Mouse (Mus musculus) limb, embryonic 14.5 days (tissue): ENCODE data around the gene Mroh3. TPM values are rescaled to one million over a fixed set of nuclear protein-coding genes. Genes with fewer than 3 reads are reported as not detected.

Experiments
- ATAC-seq: fragments of 200-750 bp; cut with Nextera tagmentation; 2 replicates; pipeline ENCODE4 v1.8.0; 2017; ENCODE audit warnings: low read depth, moderate number of reproducible peaks, moderate TSS enrichment; ENCODE audit not compliant: low FRiP score
- DNase-seq: peaks from one replicate; pipeline ENCODE4 v3.0.0-alpha.2; 2015; ENCODE audit warnings: low spot score
- H3K27ac ChIP-seq: fragments of 300-500 bp; sonication (generic); replicated peaks from 2 replicates; pipeline ENCODE4 v1.5.1; 2014; ENCODE audit warnings: low read depth, mild to moderate bottlenecking, low read length, moderate library complexity, mixed read lengths
- H3K27me3 ChIP-seq: fragments of 300-500 bp; sonication (generic); 2 replicates; pipeline ENCODE4 v1.6.1; 2014; ENCODE audit warnings: low read length, mixed read lengths; ENCODE audit not compliant: control insufficient read depth, insufficient read depth
- H3K36me3 ChIP-seq: fragments of 300-500 bp; sonication (generic); 2 replicates; pipeline ENCODE4 v1.6.1; 2014; ENCODE audit warnings: mild to moderate bottlenecking, low read length, moderate library complexity, mixed read lengths; ENCODE audit not compliant: control insufficient read depth, insufficient read depth
- H3K4me1 ChIP-seq: fragments of 300-500 bp; sonication (generic); 2 replicates; pipeline ENCODE4 v1.6.1; 2014; ENCODE audit warnings: antibody characterized with exemption, low read length, mixed read lengths; ENCODE audit not compliant: control insufficient read depth, insufficient read depth
- H3K4me2 ChIP-seq: fragments of 300-500 bp; sonication (generic); replicated peaks from 2 replicates; pipeline ENCODE4 v1.6.1; 2014; ENCODE audit warnings: low read depth, mild to moderate bottlenecking, low read length, moderate library complexity; ENCODE audit not compliant: severe bottlenecking
- H3K4me3 ChIP-seq: fragments of 300-500 bp; sonication (generic); replicated peaks from 2 replicates; pipeline ENCODE4 v1.5.1; 2014; ENCODE audit warnings: low read length
- H3K9ac ChIP-seq: fragments of 300-500 bp; sonication (generic); 2 replicates; pipeline ENCODE4 v1.6.1; 2014; ENCODE audit warnings: mild to moderate bottlenecking, low read depth, low read length, moderate library complexity; ENCODE audit not compliant: severe bottlenecking
- H3K9me3 ChIP-seq: fragments of 300-500 bp; sonication (generic); 2 replicates; pipeline ENCODE4 v1.6.1; 2016; ENCODE audit warnings: low read length; ENCODE audit not compliant: control insufficient read depth
- POLR2A ChIP-seq: fragments of 200-500 bp; IDR thresholded peaks from 2 replicates; pipeline ENCODE4 v1.8.0; 2012; ENCODE audit warnings: inconsistent platforms, mild to moderate bottlenecking, moderate library complexity, borderline replicate concordance; ENCODE audit not compliant: insufficient read depth, insufficient read length; ENCODE audit errors: extremely low read depth
- WGBS: fragments of 180-500 bp; shearing (Covaris S2); extraction: QIAGEN DNeasy Blood & Tissue Kit; methylation state at CpG from one replicate; pipeline ENCODE4 v1.1.7; 2014; 5-methylcytosine and 5-hydroxymethylcytosine counted together
- polyA plus RNA-seq, 2 experiments: library from polyadenylated mRNA; depleted of rRNA in 1 of 2; stranded (reverse) in 1 of 2; unstranded in 1 of 2; fragments of >200 nt; fragmentation: Nextera tagmentation in 1 of 2; extraction: Ambion mirVana in 1 of 2; gene quantifications; 2 replicates each; pipeline versions ENCODE4 v1.2.1 to v1.2.3; 2012 to 2014

The Mroh3 gene
- polyA plus RNA-seq, 2 experiments, result 0.17 to 0.68 TPM

DNA sequence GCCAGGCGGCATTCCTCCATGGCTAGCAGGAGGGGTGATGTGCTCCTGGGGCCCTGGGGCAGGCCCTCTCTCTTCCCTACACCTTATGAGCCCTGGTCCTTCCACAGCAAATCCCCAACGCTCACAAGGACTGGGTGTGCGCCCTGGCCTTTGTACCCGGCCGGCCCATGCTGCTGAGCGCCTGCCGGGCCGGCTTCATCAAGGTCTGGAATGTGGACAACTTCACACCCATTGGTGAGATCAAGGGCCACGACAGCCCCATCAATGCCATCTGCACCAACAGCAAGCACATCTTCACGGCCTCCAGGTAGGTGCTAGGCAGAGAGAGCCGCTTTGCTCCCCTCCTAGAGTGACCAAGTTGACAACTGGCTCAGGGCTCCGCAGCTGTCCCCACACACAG, 39.9 kb downstream of the Mroh3 start:
- H3K4me2 ChIP-seq, result no peak overlapping the region
- H3K36me3 ChIP-seq, result peaks cover 37% of the 10 kb centered on the region
- H3K4me1 ChIP-seq, result peaks cover 7% of the 10 kb centered on the region
- ATAC-seq (no peak), DNase-seq (no peak)
- H3K27me3 ChIP-seq, result no peaks in the 10 kb centered on the region
- no peak overlapping the region for H3K9ac ChIP-seq
- no peak for TF ChIP-seq POLR2A
- no peak overlapping the region for H3K4me3 ChIP-seq
- no peaks in the 10 kb centered on the region for H3K9me3 ChIP-seq
- WGBS, result 62% methylated on average over 12 of the region's 12 CpGs
- no peak overlapping the region for H3K27ac ChIP-seq

DNA sequence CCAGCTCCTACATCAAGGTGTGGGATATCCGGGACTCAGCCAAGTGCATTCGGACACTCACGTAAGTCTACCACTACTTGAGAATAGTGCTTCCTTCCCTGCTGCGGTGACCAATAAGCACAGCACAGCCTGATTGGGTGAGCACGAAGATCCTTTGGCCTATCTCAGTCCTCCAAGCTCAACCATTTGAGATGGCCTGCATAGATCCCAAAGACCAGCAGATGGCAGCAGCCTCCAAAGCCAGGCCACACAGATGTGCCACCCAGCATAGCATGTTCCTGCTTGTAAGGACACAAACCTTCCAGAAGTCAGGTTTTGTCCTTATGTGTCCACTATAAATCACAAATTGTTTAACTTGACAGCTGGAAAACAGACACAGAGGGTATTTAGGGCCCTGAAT, 42.5 kb downstream of the Mroh3 start:
- no peak overlapping the region for H3K4me2 ChIP-seq
- H3K4me1 ChIP-seq, result peaks cover 7% of the 10 kb centered on the region
- ATAC-seq (peak; percentile 86), DNase-seq (peak; percentile 81)
- peaks cover 37% of the 10 kb centered on the region for H3K36me3 ChIP-seq
- H3K27me3 ChIP-seq, result no peaks in the 10 kb centered on the region
- H3K4me3 ChIP-seq, result no peak overlapping the region
- TF ChIP-seq POLR2A, result no peak
- H3K27ac ChIP-seq, result no peak overlapping the region
- no peak overlapping the region for H3K9ac ChIP-seq
- WGBS, result 9% methylated on average over 5 of the region's 5 CpGs
- H3K9me3 ChIP-seq, result no peaks in the 10 kb centered on the region

DNA sequence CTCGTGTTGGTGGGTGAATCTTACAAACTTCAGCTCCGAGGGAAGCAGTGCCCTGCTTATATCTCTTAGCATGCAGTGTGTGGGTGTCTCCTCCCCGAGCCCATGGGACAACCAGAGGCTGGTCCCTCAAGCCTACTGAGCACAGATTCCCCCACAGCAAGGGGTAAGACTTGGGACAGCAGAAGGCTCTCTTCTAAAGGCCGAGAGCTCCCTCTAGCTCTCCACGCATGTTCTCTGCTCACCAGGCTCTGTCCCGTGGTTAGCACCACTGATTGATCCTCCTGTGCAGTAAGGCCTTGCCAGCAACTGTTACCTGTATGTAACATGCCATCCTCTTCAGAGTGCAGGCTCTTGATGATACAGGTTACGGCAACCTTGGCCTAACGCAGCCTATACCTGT, 45.0 kb downstream of the Mroh3 start:
- no peak overlapping the region for H3K27ac ChIP-seq
- no peak overlapping the region for H3K9ac ChIP-seq
- ATAC-seq (no peak), DNase-seq (no peak)
- no peak overlapping the region for H3K4me3 ChIP-seq
- no peaks in the 10 kb centered on the region for H3K27me3 ChIP-seq
- no peak for TF ChIP-seq POLR2A
- H3K4me2 ChIP-seq, result no peak overlapping the region
- H3K36me3 ChIP-seq, result peaks cover 48% of the 10 kb centered on the region
- no peaks in the 10 kb centered on the region for H3K9me3 ChIP-seq
- no peaks in the 10 kb centered on the region for H3K4me1 ChIP-seq
- 75% methylated on average over 8 of the region's 8 CpGs for WGBS

DNA sequence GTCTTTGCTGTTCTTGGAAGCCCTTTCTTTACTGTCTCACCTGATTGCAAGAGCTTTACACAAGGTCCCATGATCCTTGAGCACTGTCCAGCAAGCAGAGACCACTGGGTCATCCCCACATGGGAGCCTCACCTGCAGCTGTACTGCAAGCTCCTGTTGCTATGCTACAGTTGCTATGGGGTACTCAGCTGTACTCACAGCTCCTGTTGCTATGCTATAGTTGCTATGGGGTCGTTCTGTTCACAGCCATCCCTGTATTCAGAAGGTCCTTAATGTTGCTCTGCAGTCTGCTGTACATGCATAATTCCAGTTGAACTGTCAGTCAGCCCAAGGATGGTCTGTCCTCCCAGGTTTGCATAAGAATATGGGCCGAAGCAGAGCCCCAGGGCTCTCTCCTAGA, 47.2 kb downstream of the Mroh3 start:
- no peaks in the 10 kb centered on the region for H3K4me1 ChIP-seq
- H3K4me2 ChIP-seq, result no peak overlapping the region
- ATAC-seq (no peak), DNase-seq (no peak)
- H3K4me3 ChIP-seq, result no peak overlapping the region
- H3K27ac ChIP-seq, result no peak overlapping the region
- H3K27me3 ChIP-seq, result no peaks in the 10 kb centered on the region
- no peak for TF ChIP-seq POLR2A
- H3K9ac ChIP-seq, result no peak overlapping the region
- 78% methylated on average over 2 of the region's 2 CpGs for WGBS
- no peaks in the 10 kb centered on the region for H3K9me3 ChIP-seq
- H3K36me3 ChIP-seq, result peaks cover 46% of the 10 kb centered on the region

DNA sequence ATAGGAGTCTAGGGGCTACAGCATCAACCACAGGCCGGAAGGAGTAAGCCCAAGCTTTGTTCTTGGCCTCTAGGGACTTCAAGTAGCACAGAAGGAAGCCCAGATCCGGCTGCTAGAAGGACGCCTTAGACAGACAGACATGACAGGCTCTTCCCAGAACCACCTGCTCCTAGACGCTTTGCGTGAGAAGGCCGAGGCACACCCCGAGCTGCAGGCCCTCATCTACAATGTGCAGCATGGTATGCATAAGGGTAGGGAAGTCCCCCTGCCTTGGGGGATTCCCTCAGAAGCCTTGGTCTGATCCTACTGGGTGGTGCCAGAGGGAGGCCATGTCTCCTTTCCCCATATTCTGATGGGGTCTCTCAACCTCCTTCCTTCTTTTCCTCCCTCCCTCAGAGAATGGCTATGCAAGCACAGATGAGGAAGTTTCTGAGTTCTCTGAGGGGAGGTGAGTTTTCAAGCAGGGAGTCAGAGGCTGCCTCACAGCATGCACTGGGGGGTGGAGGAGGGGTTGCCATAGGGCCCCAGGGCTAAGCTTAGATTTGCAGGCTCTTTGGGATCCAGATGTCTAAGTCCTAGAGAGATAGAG, 51.2 kb downstream of the Mroh3 start:
- Histone ChIP-seq H3K4me3 (no peak overlapping the region), H3K36me3 (peaks cover 72% of the 10 kb centered on the region), H3K27me3 (no peaks in the 10 kb centered on the region), H3K9ac (no peak overlapping the region), H3K4me2 (no peak overlapping the region), H3K27ac (no peak overlapping the region), H3K4me1 (no peaks in the 10 kb centered on the region), H3K9me3 (no peaks in the 10 kb centered on the region)
- ATAC-seq (no peak), DNase-seq (no peak)
- no peak for TF ChIP-seq POLR2A
- whole genome bisulfite sequencing, result 92% methylated on average over 7 of the region's 7 CpGs

DNA sequence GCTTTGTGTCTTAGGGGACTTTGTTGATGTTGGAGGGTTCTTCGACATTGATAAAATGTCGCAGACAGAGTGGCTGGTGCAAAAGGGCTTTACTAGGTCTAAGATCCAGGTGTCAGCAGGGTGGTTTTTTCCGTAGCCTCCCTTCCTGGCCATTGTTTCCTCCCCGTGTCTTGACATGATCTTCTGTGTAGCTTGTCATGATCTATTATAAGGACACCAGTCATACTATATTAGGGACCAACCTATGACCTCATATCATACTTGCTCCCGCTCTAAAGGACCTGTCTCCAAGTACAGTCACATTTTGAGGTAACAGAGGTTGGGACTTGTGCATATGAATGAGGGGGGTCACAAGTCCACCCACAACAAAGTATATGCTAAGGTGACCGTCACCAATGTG, 51.7 kb downstream of the Mroh3 start:
- DNase-seq (no peak), ATAC-seq (no peak)
- H3K4me2 ChIP-seq, result no peak overlapping the region
- H3K9ac ChIP-seq, result no peak overlapping the region
- H3K27me3 ChIP-seq, result no peaks in the 10 kb centered on the region
- H3K9me3 ChIP-seq, result no peaks in the 10 kb centered on the region
- H3K4me3 ChIP-seq, result no peak overlapping the region
- H3K4me1 ChIP-seq, result no peaks in the 10 kb centered on the region
- TF ChIP-seq POLR2A, result no peak
- H3K27ac ChIP-seq, result no peak overlapping the region
- 96% methylated on average over 6 of the region's 6 CpGs for WGBS
- H3K36me3 ChIP-seq, result peaks cover 74% of the 10 kb centered on the region
